Mouse (Mus musculus) thymus, postnatal 25 days (tissue): ENCODE results near the gene Trabd2b.

Experiments
- DNase-seq: peaks from one replicate; pipeline ENCODE4 v3.0.0; 2022

Trabd2b gene

GRCm38 (mm10) chr4:114547658-114548448 is 141.3 kb downstream of the Trabd2b start:
- no peak for DNase-seq

DNA sequence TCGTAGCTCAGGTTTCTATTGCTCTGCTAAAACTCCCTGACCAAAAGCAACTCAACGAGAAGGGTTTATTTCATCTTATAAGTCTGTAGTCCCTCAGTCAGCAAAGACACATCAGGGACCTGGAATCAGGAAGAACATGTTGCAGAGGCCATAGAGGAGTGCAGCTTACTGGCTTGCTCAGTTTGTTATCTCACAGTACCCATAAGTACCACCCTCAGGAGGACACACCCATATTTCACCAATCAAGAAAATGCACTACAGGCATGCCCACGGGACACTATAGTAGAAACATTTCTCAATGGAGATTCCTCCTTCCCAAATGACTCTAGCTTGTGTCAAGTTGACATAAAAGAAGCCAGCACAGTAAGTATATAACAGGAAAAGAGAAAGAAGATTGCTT is 143.0 kb downstream of the Trabd2b start:
- no peak for DNase-seq

DNA sequence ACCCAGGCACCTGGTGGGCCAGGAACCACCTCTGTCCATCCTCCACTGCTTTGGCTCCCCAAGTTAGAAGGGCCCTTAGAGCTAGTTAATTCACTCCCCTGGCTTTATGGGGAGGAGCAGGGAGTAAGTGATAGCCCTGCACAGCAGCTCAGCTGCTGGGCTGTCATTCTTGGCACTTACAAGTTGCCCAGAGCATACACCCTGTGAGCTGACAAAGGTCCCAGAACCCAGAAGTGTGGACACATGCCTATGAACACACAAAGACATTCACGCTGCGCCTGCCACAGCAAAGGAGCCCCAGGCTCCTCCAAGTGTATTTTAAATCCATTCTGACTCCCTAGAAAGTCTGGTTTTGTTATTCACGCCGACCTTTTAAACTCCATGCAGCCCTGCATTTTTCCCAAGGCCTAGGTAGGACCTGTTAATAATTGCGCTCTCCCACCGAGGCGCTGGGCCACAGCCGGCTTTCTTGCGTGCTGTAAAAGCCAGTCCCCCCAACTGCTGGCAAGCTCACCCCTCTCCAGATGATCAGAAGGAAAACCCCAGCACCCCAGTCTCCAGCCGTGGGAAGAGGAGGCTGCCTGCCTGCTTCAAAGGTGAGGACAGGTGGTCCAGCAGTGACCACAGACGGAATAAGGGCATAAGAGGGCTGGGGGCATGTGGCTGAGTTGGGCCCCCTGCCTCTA is 144.1 kb downstream of the Trabd2b start:
- no peak for DNase-seq

DNA sequence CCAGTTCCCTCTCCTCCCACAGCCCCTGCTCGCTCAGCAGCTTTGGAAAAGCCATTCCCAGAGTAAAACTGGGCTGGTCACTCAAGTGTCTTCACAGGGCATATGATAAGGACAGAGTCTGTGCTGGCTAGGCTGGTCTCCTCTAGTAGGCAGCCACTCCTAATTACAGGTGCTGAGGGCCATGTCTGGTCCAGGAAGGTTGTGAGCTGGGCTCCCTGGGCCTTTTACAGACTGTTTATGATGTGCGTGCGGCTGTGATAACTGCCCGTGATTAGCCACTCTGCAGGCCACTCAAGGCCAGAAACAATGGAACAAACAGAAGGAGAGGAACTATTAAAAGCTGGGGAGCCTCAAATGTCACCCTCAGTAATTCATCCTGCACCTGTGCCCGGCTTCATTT is 150.4 kb downstream of the Trabd2b start:
- DNase-seq: no peak

DNA sequence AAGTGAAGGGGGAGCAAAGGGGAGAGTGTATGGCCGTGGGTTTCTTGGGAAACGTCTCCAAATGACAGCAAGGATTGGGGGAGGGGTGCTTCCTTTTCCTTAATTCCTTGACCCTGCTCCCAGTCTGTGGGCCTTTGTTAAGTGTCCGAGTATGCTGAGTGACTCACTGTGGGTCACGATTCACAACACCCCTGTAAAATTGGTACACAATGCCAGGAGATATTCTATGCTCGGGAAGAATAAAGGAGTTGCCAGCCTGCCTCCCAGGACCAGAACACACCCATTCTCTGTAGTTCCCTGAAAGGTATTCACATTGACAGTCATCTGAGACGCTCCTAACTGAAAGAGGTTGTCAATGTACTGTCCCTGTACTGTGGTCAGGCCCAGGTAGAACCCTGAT is 151.2 kb downstream of the Trabd2b start:
- no peak for DNase-seq

DNA sequence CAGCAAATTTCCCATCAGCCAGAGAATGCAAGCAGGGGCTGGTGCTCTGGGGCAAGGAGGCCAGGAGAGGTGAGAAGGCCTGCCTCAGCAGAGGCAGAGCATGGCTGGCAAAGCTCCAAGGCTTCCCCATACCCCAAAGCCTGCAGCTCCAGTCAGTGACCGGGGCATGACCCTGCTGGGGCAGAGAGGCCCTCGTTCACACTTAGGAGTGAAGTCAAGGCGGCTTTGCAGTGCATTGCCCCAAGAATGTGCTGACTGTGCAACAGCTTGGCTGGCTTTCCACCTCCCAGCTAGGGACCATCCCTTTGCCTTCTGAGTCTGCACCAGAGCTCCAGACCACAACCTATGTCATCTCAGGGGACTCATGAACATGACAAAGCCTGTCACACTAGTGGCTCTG is 152.0 kb downstream of the Trabd2b start:
- no peak for DNase-seq

DNA sequence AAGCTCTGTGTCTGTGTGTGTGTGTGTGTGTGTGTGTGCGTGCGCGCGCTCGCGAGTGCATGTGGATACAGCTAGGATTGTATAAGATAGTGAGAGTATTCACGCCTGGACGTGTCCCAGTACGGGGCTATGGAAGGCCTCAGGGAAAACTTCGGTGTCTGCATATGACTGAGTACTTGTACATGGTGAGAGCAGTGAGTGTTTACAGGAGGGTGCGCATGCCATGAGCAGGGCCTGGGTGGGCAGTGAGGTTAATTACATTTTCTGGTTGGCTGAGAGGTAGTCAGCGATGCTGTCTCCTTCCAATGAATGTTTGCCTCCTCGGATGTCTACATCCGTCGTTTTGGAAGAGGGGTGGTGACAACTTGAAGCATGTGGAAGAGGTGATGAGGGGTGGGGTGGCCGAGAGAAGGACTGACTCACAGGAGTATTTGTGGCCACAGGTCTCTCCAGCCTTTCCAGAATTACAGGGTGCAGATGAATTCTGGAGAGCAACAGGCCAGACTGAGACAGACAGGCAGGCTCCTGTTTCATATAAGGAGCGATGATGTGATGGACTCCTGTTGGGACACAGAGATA is 154.2 kb downstream of the Trabd2b start:
- no peak for DNase-seq

GRCm38 (mm10) chr4:114564131-114564695 is 157.7 kb downstream of the Trabd2b start:
- no peak for DNase-seq

- DNase-seq: no peak
These were observed 161.1 kb downstream of the Trabd2b start for GRCm38 (mm10) chr4:114567594-114567993.

GRCm38 (mm10) chr4:114568081-114568605 is 161.6 kb downstream of the Trabd2b start:
- DNase-seq: no peak

GRCm38 (mm10) chr4:114578153-114578950 is 171.8 kb downstream of the Trabd2b start:
- DNase-seq: no peak

GRCm38 (mm10) chr4:114583546-114584144 is 177.1 kb downstream of the Trabd2b start:
- no peak for DNase-seq

- DNase-seq: no peak
These were observed 178.2 kb downstream of the Trabd2b start for GRCm38 (mm10) chr4:114584686-114585085.

GRCm38 (mm10) chr4:114593554-114594215 is 187.2 kb downstream of the Trabd2b start:
- no peak for DNase-seq

- no peak for DNase-seq
These were observed 188.7 kb downstream of the Trabd2b start for GRCm38 (mm10) chr4:114595188-114595701.

GRCm38 (mm10) chr4:114599121-114599520 is 192.6 kb downstream of the Trabd2b start:
- DNase-seq: peak; percentile 68

- peak; percentile 25 for DNase-seq
These were observed 194.9 kb downstream of the Trabd2b start for GRCm38 (mm10) chr4:114601201-114602009.

DNA sequence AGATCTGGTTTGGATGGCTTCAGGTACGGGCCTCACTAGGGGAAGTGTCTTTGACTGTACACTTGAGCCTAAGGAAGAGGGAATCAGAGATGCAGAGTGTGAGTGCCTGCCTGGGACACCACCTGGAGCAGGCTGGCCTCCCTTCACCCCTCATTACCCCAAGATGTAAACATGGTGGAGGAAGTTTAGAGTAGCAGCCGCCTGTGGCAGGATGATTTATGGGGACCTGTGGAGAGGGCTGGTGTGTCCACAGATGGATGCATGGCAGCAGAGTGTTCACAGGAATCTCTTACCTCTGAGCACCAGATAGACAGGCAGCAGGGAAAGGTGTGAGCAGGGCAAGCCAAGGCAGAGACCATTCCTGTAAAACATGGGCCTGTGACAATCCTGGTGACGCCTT is 199.1 kb downstream of the Trabd2b start:
- DNase-seq: no peak

- no peak for DNase-seq
These were observed 201.3 kb downstream of the Trabd2b start for GRCm38 (mm10) chr4:114607873-114608272.

- DNase-seq: no peak
These were observed 202.8 kb downstream of the Trabd2b start for GRCm38 (mm10) chr4:114609297-114609696.
